Mouse (Mus musculus) small intestine, adult 2 months (tissue): Measurements from ENCODE around the gene P3h2.

ENCODE experiments used
- CTCF ChIP-seq: fragments of 200-500 bp; IDR thresholded peaks from 2 replicates; pipeline ENCODE4 v1.5.1; 2012; ENCODE audit warnings: low read depth, mild to moderate bottlenecking, control low read depth, inconsistent platforms, low read length, moderate library complexity, mixed read lengths; ENCODE audit not compliant: insufficient replicate concordance, insufficient read length; ENCODE audit errors: extremely low read depth
- POLR2A ChIP-seq: fragments of 200-500 bp; IDR thresholded peaks from 2 replicates; pipeline ENCODE4 v1.6.1; 2012; ENCODE audit warnings: low read depth, mild to moderate bottlenecking, control low read depth, inconsistent platforms, low read length, moderate library complexity

DNA sequence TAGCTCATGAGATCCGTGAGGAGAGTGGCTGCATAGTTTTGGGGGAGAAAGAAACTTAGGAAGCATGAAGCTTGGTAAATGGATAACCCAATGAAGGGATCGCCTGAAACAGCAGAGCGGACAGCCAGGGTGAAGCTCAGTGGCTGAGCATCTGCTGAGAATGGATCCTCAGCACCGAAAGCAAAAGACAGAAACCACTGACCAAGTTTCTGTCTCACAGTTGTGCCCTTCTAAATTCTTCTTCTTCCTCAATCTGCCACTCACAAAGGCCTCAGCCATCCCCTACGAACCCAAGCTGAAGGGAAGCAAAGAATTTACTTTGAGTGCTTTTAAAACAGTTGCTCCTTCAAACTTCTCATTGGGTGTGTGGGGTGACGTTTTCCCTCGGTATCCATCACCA is 134.3 kb downstream of the P3h2 start:
- TF ChIP-seq CTCF (no peak), POLR2A (no peak)
